Mouse (Mus musculus) neural tube, embryonic 11.5 days (tissue): ENCODE results near the gene Serbp1. TPM values are rescaled to one million over a fixed set of nuclear protein-coding genes. Genes with fewer than 3 reads are reported as not detected.

Experiments
- ATAC-seq: fragments of 200-750 bp; cut with Nextera tagmentation; 2 replicates; pipeline ENCODE4 v1.8.0; 2017; ENCODE audit warnings: moderate number of reproducible peaks, mild to moderate bottlenecking, moderate TSS enrichment, moderate library complexity; ENCODE audit not compliant: insufficient read depth, low FRiP score, low TSS enrichment
- DNase-seq: peaks from one replicate; pipeline ENCODE4 v3.0.0-alpha.2; 2015; ENCODE audit warnings: low spot score
- H3K27ac ChIP-seq: fragments of 300-500 bp; sonication (generic); 2 replicates; pipeline ENCODE4 v1.5.1; 2014; ENCODE audit warnings: low read depth, mild to moderate bottlenecking, low read length
- H3K27me3 ChIP-seq: fragments of 300-500 bp; sonication (generic); 2 replicates; pipeline ENCODE4 v1.6.1; 2014; ENCODE audit warnings: mild to moderate bottlenecking, low read length, mixed read lengths; ENCODE audit not compliant: control insufficient read depth, insufficient read depth
- H3K36me3 ChIP-seq: fragments of 300-500 bp; sonication (generic); 2 replicates; pipeline ENCODE4 v1.6.1; 2014; ENCODE audit warnings: mild to moderate bottlenecking, low read length, moderate library complexity, mixed read lengths; ENCODE audit not compliant: control insufficient read depth, insufficient read depth
- H3K4me1 ChIP-seq: fragments of 300-500 bp; sonication (generic); 2 replicates; pipeline ENCODE4 v1.6.1; 2014; ENCODE audit warnings: low read length, mixed read lengths; ENCODE audit not compliant: control insufficient read depth, insufficient read depth
- H3K4me2 ChIP-seq: fragments of 300-500 bp; sonication (generic); 2 replicates; pipeline ENCODE4 v1.6.1; 2014; ENCODE audit warnings: low read depth, mild to moderate bottlenecking, moderate library complexity
- H3K4me3 ChIP-seq: fragments of 300-500 bp; sonication (generic); 2 replicates; pipeline ENCODE4 v1.5.1; 2014; ENCODE audit warnings: low read depth, low read length
- H3K9ac ChIP-seq: fragments of 300-500 bp; sonication (generic); 2 replicates; pipeline ENCODE4 v1.6.1; 2014; ENCODE audit warnings: mild to moderate bottlenecking, low read length
- H3K9me3 ChIP-seq: fragments of 300-500 bp; sonication (generic); 2 replicates; pipeline ENCODE4 v1.6.1; 2016; ENCODE audit warnings: low read length; ENCODE audit not compliant: control insufficient read depth
- WGBS: fragments of 180-500 bp; shearing (Covaris S2); extraction: QIAGEN DNeasy Blood & Tissue Kit; methylation state at CpG from one replicate; pipeline ENCODE4 v1.1.7; 2014; 5-methylcytosine and 5-hydroxymethylcytosine counted together
- polyA plus RNA-seq: library from polyadenylated mRNA; unstranded; fragments of >200 nt; fragmentation: Nextera tagmentation; extraction: Ambion mirVana; gene quantifications from 2 replicates; pipeline ENCODE4 v1.2.1, GENCODE M21; 2014

Gene Serbp1
- polyA plus RNA-seq, 1 experiment from 2014 or later = 502 TPM

DNA sequence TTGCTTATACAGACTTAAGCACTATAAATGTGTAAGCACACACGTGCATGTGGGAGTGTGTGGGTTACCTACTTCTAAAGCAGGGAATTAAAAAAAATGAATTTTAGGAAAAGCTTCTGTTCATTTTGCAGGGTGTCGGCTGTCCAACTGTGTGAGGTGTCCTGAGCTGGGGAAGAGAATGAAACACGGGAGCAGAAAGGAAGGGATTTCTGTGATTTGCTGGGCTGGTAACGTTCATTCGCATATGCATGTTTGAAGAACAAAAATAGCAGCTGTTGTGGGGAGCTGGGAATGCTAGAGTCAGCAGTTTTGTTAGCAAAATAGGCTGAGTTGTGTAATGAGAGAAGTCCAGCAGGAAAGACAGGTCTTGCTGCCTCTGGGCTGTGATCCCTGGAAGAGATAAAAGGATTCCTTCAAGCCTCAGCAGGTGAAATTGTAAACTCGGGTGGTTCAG is 62.8 kb downstream of the Serbp1 start:
- H3K9ac ChIP-seq = no peak overlapping the region
- no peak for ATAC-seq

DNA sequence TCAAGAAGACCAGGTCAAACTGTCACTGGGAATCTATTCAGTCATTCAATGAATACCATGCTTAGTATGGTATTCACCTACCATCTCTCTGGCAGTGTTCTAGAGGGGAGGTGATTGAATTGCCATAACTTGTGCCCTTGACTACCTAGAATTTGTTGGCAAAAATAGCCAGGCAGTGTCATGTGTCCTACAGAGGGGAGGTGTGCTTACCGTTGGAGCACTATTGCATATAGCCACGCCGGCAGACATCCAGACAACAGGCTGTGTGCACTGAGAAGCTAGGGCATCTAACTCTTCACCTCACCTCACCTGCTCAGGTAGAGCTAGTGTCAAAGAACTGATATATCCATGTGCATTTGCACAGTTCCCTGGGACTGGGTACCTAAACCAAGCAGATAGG is 63.3 kb downstream of the Serbp1 start:
- DNase-seq (no peak), ATAC-seq (no peak)
- Histone ChIP-seq H3K27ac (no peak overlapping the region), H3K27me3 (no peaks in the 10 kb centered on the region), H3K4me3 (no peak overlapping the region), H3K9me3 (no peaks in the 10 kb centered on the region), H3K4me1 (no peaks in the 10 kb centered on the region), H3K4me2 (no peak overlapping the region), H3K36me3 (no peaks in the 10 kb centered on the region), H3K9ac (no peak overlapping the region)
- 93% methylated on average over 3 of the region's 3 CpGs for WGBS

More for the DNA sequence above, 62.8 kb downstream of the Serbp1 start:
- H3K4me1 ChIP-seq = no peaks in the 10 kb centered on the region
- H3K27ac ChIP-seq = no peak overlapping the region
- no peak overlapping the region for H3K4me2 ChIP-seq
- WGBS = 61% methylated on average over 6 of the region's 6 CpGs
- DNase-seq = no peak
- H3K36me3 ChIP-seq = no peaks in the 10 kb centered on the region
- H3K4me3 ChIP-seq = no peak overlapping the region
- H3K9me3 ChIP-seq = no peaks in the 10 kb centered on the region
- no peaks in the 10 kb centered on the region for H3K27me3 ChIP-seq

DNA sequence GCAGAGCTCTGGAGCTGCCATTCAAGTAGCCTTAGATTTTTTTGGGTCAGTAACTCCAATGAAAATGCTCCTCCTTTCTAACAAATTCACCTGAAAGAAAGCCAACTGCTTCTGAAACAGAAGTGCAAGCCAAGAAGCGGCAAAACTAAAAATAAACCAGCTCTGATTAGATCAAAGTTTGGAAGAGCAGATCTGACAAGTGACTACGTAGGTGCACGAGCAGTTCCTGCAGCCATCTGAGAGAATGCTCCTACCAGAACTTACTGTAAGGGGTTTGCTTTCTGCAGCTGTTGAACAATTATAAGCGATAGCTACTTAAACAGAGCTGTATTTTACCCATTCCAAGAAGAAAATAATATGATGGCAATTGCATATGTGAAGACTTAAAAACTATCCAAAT is 64.5 kb downstream of the Serbp1 start:
- Histone ChIP-seq H3K4me3 (no peak overlapping the region), H3K9ac (no peak overlapping the region), H3K36me3 (no peaks in the 10 kb centered on the region), H3K4me1 (no peaks in the 10 kb centered on the region), H3K4me2 (no peak overlapping the region), H3K9me3 (no peaks in the 10 kb centered on the region), H3K27ac (no peak overlapping the region), H3K27me3 (no peaks in the 10 kb centered on the region)
- WGBS = 92% methylated on average over 4 of the region's 4 CpGs
- DNase-seq (no peak), ATAC-seq (no peak)

DNA sequence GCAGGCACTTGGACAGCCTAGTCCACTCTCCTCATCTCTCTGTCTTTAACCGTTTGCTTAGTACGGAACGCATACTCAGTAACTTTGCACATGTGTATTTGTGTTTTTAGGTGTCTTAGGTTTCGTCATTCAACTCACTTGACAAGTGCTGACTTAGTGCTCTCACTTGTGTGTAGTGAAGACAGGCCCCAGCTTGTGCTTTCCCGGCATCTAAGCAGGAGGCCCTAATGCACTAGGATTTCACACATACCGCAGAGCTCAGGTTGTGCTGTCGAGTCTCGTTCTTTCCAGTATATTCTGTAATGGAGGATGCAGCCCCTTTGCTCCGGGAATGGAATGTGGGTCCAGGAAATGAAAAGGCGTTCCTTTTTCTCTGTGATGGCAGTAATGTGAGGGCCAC is 65.2 kb downstream of the Serbp1 start:
- Histone ChIP-seq H3K27ac (no peak overlapping the region), H3K4me3 (no peak overlapping the region), H3K27me3 (no peaks in the 10 kb centered on the region), H3K9ac (no peak overlapping the region), H3K4me1 (no peaks in the 10 kb centered on the region), H3K36me3 (no peaks in the 10 kb centered on the region), H3K4me2 (no peak overlapping the region), H3K9me3 (no peaks in the 10 kb centered on the region)
- 85% methylated on average over 10 of the region's 10 CpGs for whole genome bisulfite sequencing
- DNase-seq (no peak), ATAC-seq (no peak)

DNA sequence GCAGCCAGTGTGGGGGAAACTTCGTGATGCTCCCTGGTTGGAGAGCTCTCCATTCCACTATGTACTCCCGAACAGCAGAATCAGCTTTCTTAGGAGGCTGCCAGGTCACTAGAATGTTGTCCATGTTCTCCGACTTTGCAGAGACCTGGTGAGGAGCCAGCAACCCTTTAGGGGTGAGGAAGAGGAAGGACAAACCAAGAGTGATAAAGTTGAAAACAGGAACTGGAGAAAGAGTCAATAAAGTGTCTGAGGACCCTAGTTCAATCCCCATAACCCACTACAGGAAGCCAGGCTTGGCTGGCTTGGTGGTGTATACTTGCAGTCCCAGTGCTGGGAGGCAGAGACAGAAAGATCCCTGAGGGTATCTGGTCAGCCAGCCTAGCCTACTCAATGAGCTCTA is 71.0 kb downstream of the Serbp1 start:
- DNase-seq (no peak), ATAC-seq (no peak)
- H3K36me3 ChIP-seq = no peaks in the 10 kb centered on the region
- H3K27ac ChIP-seq = no peak overlapping the region
- 85% methylated on average over 3 of the region's 3 CpGs for WGBS
- H3K4me1 ChIP-seq = no peaks in the 10 kb centered on the region
- H3K9ac ChIP-seq = no peak overlapping the region
- H3K4me2 ChIP-seq = no peak overlapping the region
- no peak overlapping the region for H3K4me3 ChIP-seq
- H3K27me3 ChIP-seq = no peaks in the 10 kb centered on the region
- no peaks in the 10 kb centered on the region for H3K9me3 ChIP-seq

DNA sequence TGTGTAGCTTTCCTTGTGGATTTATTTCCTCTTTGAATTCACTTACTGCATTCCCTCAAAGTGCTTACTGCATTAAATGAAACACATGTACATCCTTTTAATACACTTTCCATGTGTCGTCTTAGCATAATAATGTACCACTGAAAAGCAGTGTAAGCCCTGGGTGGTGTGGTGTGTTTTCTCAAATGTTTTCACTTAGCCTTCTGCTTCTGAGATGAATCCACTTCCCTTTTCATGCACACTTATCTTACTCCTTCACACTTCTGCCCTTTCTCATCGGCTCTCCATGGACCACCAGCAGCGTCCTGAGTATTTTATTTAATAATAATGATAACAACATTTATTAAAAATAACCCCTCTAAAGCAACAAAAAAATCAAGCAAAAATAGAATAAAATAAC is 71.8 kb downstream of the Serbp1 start:
- no peaks in the 10 kb centered on the region for H3K9me3 ChIP-seq
- H3K4me2 ChIP-seq = no peak overlapping the region
- no peak overlapping the region for H3K4me3 ChIP-seq
- H3K9ac ChIP-seq = no peak overlapping the region
- H3K27ac ChIP-seq = no peak overlapping the region
- no peak for ATAC-seq
- 80% methylated on average over 3 of the region's 3 CpGs for WGBS
- H3K4me1 ChIP-seq = no peaks in the 10 kb centered on the region
- H3K36me3 ChIP-seq = no peaks in the 10 kb centered on the region
- no peaks in the 10 kb centered on the region for H3K27me3 ChIP-seq
- DNase-seq = no peak

DNA sequence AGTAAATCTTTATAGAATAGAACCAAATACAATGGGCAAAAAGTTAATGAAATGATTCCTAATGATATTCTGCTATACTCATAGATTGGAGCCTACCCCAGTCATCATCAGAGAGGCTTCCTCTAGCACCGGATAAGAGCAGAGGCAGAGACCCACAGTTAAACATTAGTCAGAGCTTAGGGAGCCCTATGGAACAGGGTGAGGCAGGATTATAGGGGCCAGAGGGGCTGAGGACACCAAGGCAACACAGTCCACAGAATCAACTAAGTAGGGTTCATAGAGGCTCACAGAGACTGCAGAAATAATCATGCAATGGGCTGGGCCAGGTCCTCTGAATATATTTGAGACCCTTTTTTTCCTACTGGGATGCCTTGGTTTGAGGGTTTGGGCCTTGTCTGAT is 76.7 kb downstream of the Serbp1 start:
- Histone ChIP-seq H3K27me3 (no peaks in the 10 kb centered on the region), H3K27ac (no peak overlapping the region), H3K4me3 (no peak overlapping the region), H3K9ac (no peak overlapping the region), H3K4me1 (no peaks in the 10 kb centered on the region), H3K36me3 (no peaks in the 10 kb centered on the region), H3K9me3 (no peaks in the 10 kb centered on the region), H3K4me2 (no peak overlapping the region)
- WGBS = 83% methylated on average over 1 of the region's 1 CpGs
- DNase-seq = no peak
- no peak for ATAC-seq

DNA sequence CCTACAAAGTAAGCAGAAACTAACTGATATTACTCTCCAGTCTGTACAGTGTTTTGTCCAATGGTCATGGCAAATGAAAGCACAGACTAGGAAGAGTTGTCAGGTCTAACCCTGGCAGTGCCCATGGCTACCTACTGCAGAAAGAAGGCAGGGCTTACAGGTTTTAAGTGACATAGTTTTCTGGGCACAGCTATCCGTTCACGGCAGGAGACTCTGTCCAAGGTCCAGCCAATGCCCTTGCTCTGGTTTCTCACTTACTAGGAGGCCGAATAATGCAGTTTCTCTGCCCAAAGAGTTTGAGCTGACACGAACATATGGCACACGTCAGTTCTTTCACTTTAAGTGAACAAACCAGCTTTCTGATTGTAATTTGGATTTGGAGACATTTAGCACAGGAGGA is 79.1 kb downstream of the Serbp1 start:
- no peak overlapping the region for H3K27ac ChIP-seq
- H3K36me3 ChIP-seq = no peaks in the 10 kb centered on the region
- ATAC-seq = no peak
- H3K27me3 ChIP-seq = no peaks in the 10 kb centered on the region
- H3K4me1 ChIP-seq = no peaks in the 10 kb centered on the region
- no peak overlapping the region for H3K4me2 ChIP-seq
- DNase-seq = no peak
- no peak overlapping the region for H3K9ac ChIP-seq
- H3K9me3 ChIP-seq = no peaks in the 10 kb centered on the region
- WGBS = 69% methylated on average over 5 of the region's 5 CpGs
- no peak overlapping the region for H3K4me3 ChIP-seq

DNA sequence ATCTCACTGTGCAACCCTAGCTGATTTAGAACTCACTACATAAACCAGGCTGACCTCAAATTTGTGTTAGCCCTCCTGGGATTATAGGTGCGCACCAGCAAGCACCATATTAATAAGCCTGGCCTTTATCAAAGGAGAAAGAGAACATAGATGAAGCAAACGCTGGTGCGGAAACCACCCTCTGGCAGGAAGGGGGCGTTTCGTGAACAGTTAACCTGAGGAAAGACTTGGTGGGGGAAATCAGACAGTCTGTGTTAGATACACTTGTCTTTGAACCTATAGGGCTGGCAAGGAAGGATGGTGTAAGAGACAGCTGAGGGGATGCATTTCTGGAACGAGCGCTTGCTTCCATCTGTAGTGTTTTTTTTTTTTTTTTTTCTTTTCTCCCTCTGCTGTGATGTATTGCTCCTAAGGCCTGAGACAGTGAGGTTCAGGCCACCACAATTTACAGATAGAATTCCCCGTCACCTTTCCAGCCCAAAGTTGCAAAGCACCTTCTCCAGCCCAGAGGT is 79.9 kb downstream of the Serbp1 start:
- Histone ChIP-seq H3K27me3 (no peaks in the 10 kb centered on the region), H3K4me2 (no peak overlapping the region), H3K4me1 (no peaks in the 10 kb centered on the region), H3K9me3 (no peaks in the 10 kb centered on the region), H3K4me3 (no peak overlapping the region), H3K36me3 (no peaks in the 10 kb centered on the region), H3K9ac (no peak overlapping the region), H3K27ac (no peak overlapping the region)
- ATAC-seq (no peak), DNase-seq (no peak)
- WGBS = 79% methylated on average over 8 of the region's 8 CpGs
